Mouse (Mus musculus): ENCODE data around the gene Phactr1. TPM values are rescaled to one million over a fixed set of nuclear protein-coding genes. Genes with fewer than 3 reads are reported as not detected.

Phactr1 gene
- total and polyA plus RNA-seq, 3 experiments: not detected

DNA sequence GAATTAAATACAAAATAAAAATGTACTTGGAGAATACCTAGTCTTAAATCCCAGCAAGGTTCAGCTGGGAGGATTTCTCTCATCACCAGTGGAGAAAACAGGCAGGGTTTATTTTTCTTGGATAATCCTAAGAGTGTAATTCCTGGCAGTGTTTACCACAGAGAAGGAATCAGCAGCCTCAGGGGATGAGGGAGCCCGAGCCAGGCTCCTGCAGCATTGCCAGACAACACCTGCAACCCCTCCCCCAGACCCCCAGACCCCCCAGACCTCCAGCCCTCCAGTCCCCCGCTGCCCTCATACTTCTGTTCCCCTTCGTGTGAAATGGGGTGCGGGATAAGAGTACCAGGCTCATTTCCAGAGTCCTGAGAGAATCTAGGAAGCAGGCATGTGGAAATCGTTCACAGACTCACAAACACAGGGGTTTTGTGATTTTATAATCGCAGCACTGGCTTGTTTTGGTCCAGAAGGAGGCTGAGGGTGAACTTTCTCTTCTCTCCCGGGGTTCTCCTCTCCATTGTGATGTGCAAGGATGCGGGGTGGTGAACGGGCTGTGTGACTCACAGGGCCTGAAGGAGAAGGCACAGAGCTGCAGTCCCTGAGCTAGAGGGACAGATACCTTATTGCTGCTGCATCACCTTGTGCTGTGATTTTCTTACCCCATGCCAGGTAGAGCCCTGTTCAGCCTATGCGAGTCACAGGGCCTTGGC, 249.3 kb downstream of the Phactr1 start:
- Histone ChIP-seq H3K9ac (ENCODE audit: control insufficient read depth, low read depth, low read length, poor library complexity, severe bottlenecking) (no peak overlapping the region), H3K4me3 (ENCODE audit: control insufficient read depth in 1 of 2, insufficient read depth in 1 of 2, low read depth in 2 of 2, low read length in 2 of 2) (no peak overlapping the region), H3K27me3 (ENCODE audit: control insufficient read depth in 1 of 2, insufficient read depth in 2 of 2, low read length in 2 of 2) (no peaks in the 10 kb centered on the region), H3K9me3 (replicated peaks; ENCODE audit: insufficient read depth, low read length) (no peaks in the 10 kb centered on the region), H3K4me1 (ENCODE audit: control insufficient read depth in 1 of 2, insufficient read depth in 2 of 2, low read length in 2 of 2) (no peaks in the 10 kb centered on the region), H3K36me3 (ENCODE audit: control insufficient read depth in 1 of 2, insufficient read depth in 2 of 2, low read length in 2 of 2) (no peaks in the 10 kb centered on the region), H3K27ac (ENCODE audit: control insufficient read depth, low read depth, low read length) (no peak overlapping the region), H3K79me2 (ENCODE audit: control insufficient read depth, insufficient read depth, low read length, poor library complexity) (no peaks in the 10 kb centered on the region)
- DNase-seq (ENCODE audit: low read depth, low spot score): no peak
- no peak for TF ChIP-seq ZC3H11A (IDR thresholded peaks at IDR 0.05; ENCODE audit: low read depth, low read length)
- TF ChIP-seq RCOR1 (IDR thresholded peaks at IDR 0.05; ENCODE audit: low read depth, low read length): no peak
- TF ChIP-seq GATA1 (IDR thresholded peaks at IDR 0.05; ENCODE audit: low read depth, low read length): no peak
- TF ChIP-seq CTCF (IDR thresholded peaks at IDR 0.05 in 2 of 3, conservative IDR thresholded peaks at IDR 0.05 in 1 of 3; ENCODE audit: control insufficient read depth in 1 of 3, insufficient read depth in 1 of 3, low read depth in 2 of 3, low read length in 3 of 3, poor library complexity in 1 of 3, severe bottlenecking in 1 of 3): no peak
- no peak for TF ChIP-seq MAX (IDR thresholded peaks at IDR 0.05; ENCODE audit: low read length)
- no peak for TF ChIP-seq POLR2A (IDR thresholded peaks at IDR 0.05; ENCODE audit: control insufficient read depth in 1 of 2, insufficient read depth in 1 of 2, low read depth in 1 of 2, low read length in 2 of 2, poor library complexity in 1 of 2)
- no peak for TF ChIP-seq TAL1 (IDR thresholded peaks at IDR 0.05; ENCODE audit: low read length)
- TF ChIP-seq JUND (IDR thresholded peaks at IDR 0.05; ENCODE audit: low read depth, low read length): no peak

DNA sequence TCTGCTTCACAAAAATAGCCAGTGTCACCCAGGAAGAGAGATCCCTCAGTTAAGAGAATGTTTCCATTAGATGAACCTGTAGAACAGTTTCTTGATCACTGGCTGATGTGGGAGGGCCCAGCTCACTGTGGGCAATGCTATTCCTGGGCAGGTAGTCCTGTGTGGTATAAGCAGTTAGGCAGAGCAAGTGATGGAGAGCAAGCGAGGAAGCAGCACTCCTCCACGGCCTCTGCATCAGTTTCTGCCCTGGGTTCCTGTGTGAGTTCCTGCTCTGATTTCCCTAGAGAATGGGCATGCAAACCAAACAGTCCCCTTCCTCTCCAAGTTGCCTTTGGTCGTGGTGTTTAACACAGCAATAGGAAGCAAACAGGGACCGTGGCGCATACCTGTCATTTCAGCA, 251.6 kb downstream of the Phactr1 start:
- H3K27ac ChIP-seq (ENCODE audit: control insufficient read depth, low read depth, low read length): no peak overlapping the region
- H3K4me3 ChIP-seq (ENCODE audit: control insufficient read depth in 1 of 2, insufficient read depth in 1 of 2, low read depth in 2 of 2, low read length in 2 of 2): no peak overlapping the region
- no peaks in the 10 kb centered on the region for H3K27me3 ChIP-seq (ENCODE audit: control insufficient read depth in 1 of 2, insufficient read depth in 2 of 2, low read length in 2 of 2)
- no peaks in the 10 kb centered on the region for H3K4me1 ChIP-seq (ENCODE audit: control insufficient read depth in 1 of 2, insufficient read depth in 2 of 2, low read length in 2 of 2)
- no peak overlapping the region for H3K9ac ChIP-seq (ENCODE audit: control insufficient read depth, low read depth, low read length, poor library complexity, severe bottlenecking)
- no peaks in the 10 kb centered on the region for H3K36me3 ChIP-seq (ENCODE audit: control insufficient read depth in 1 of 2, insufficient read depth in 2 of 2, low read length in 2 of 2)
- no peaks in the 10 kb centered on the region for H3K9me3 ChIP-seq (replicated peaks; ENCODE audit: insufficient read depth, low read length)
- no peaks in the 10 kb centered on the region for H3K79me2 ChIP-seq (ENCODE audit: control insufficient read depth, insufficient read depth, low read length, poor library complexity)
- TF ChIP-seq BHLHE40 (IDR thresholded peaks at IDR 0.05; ENCODE audit: borderline replicate concordance, low read depth, low read length) (no peak), TAL1 (IDR thresholded peaks at IDR 0.05; ENCODE audit: low read length) (no peak), MXI1 (IDR thresholded peaks at IDR 0.05; ENCODE audit: low read depth, low read length) (no peak), MYC (IDR thresholded peaks at IDR 0.05; ENCODE audit: low read depth, low read length) (no peak), RCOR1 (IDR thresholded peaks at IDR 0.05; ENCODE audit: low read depth, low read length) (no peak), MAFK (IDR thresholded peaks at IDR 0.05; ENCODE audit: borderline replicate concordance, low read depth, low read length) (no peak), MEF2A (IDR thresholded peaks at IDR 0.05; ENCODE audit: extremely low read depth, insufficient replicate concordance, low read depth, low read length, poor library complexity, severe bottlenecking) (no peak), USF1 (IDR thresholded peaks at IDR 0.05; ENCODE audit: low read depth, low read length) (no peak), EP300 (IDR thresholded peaks at IDR 0.05; ENCODE audit: low read depth in 1 of 2, low read length in 2 of 2) (no peak), TCF12 (IDR thresholded peaks at IDR 0.05; ENCODE audit: low read depth, low read length) (no peak), MYB (IDR thresholded peaks at IDR 0.05; ENCODE audit: low read depth, low read length) (no peak), GABPA (IDR thresholded peaks at IDR 0.05; ENCODE audit: low read depth, low read length) (no peak), ELF1 (IDR thresholded peaks at IDR 0.05; ENCODE audit: low read depth, low read length) (no peak), KAT2A (conservative IDR thresholded peaks at IDR 0.05; ENCODE audit: low read depth, low read length) (no peak), GATA1 (IDR thresholded peaks at IDR 0.05; ENCODE audit: low read depth, low read length) (no peak), SIN3A (IDR thresholded peaks at IDR 0.05; ENCODE audit: low read length) (no peak), UBTF (IDR thresholded peaks at IDR 0.05; ENCODE audit: borderline replicate concordance, insufficient read depth, low read depth, low read length) (no peak), POLR2A (IDR thresholded peaks at IDR 0.05; ENCODE audit: control insufficient read depth in 1 of 2, insufficient read depth in 1 of 2, low read depth in 1 of 2, low read length in 2 of 2, poor library complexity in 1 of 2) (no peak), ZMIZ1 (IDR thresholded peaks at IDR 0.05; ENCODE audit: low read depth, low read length) (no peak), CHD1 (IDR thresholded peaks at IDR 0.05; ENCODE audit: low read depth, low read length) (no peak)
- DNase-seq (ENCODE audit: low read depth, low spot score): no peak
